Mouse (Mus musculus) midbrain, embryonic 15.5 days (tissue): ENCODE measurements at regions not wholly inside any gene's neighbourhood (a gene's known extent, or its start where the extent isn't known, plus 50 kb on each side); places are given as distances from the start of the nearest gene placed in this dataset.

ENCODE experiments used
- ATAC-seq: fragments of 200-750 bp; cut with Nextera tagmentation; replicated peaks from 2 replicates; pipeline ENCODE4 v1.8.0; 2017; ENCODE audit warnings: moderate TSS enrichment
- H3K27ac ChIP-seq: fragments of 300-500 bp; sonication (generic); 2 replicates; pipeline ENCODE4 v1.5.1; 2015; ENCODE audit warnings: mild to moderate bottlenecking, inconsistent platforms
- H3K27me3 ChIP-seq: fragments of 300-500 bp; sonication (generic); replicated peaks from 2 replicates; pipeline ENCODE4 v1.6.1; 2015; ENCODE audit warnings: inconsistent platforms
- H3K36me3 ChIP-seq: fragments of 300-500 bp; sonication (generic); replicated peaks from 2 replicates; pipeline ENCODE4 v1.6.1; 2015; ENCODE audit warnings: inconsistent platforms
- H3K4me1 ChIP-seq: fragments of 300-500 bp; sonication (generic); 2 replicates; pipeline ENCODE4 v1.6.1; 2015; ENCODE audit warnings: inconsistent platforms
- H3K4me2 ChIP-seq: fragments of 300-500 bp; sonication (generic); 2 replicates; pipeline ENCODE4 v1.6.1; 2015; ENCODE audit warnings: inconsistent platforms, mild to moderate bottlenecking, moderate library complexity
- H3K4me3 ChIP-seq: fragments of 300-500 bp; sonication (generic); 2 replicates; pipeline ENCODE4 v1.5.1; 2015; ENCODE audit warnings: mild to moderate bottlenecking, inconsistent platforms
- H3K9ac ChIP-seq: fragments of 300-500 bp; sonication (generic); 2 replicates; pipeline ENCODE4 v1.6.1; 2015; ENCODE audit warnings: mild to moderate bottlenecking, inconsistent platforms
- H3K9me3 ChIP-seq: fragments of 300-500 bp; sonication (generic); 2 replicates; pipeline ENCODE4 v1.6.1; 2016; ENCODE audit warnings: inconsistent platforms
- WGBS: fragments of 180-500 bp; shearing (Covaris S2); methylation state at CpG from one replicate; pipeline ENCODE4 v1.1.7; 2015; ENCODE audit warnings: mixed read lengths; 5-methylcytosine and 5-hydroxymethylcytosine counted together

DNA sequence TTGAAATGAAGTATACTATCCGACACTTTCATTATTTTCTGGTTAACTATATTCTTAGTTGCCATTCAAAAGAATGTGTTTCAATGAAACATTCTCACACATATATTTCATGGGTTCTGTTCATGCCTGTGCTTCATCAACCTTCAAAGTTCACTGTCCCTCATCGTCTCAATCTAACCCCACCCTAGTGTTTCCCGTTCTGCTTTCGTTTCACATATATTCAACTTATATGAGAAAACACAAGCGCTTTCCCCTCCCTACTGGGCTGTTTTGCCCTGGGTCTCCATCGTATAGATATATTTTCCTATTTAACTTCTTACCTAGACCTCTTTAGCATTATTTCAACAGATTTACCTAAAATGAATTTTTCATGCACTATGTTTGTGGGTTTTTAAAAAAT lies 458.3 kb upstream of the Mef2c start:
- Histone ChIP-seq H3K9me3 (no peaks in the 10 kb centered on the region), H3K4me2 (no peak overlapping the region), H3K4me1 (no peaks in the 10 kb centered on the region), H3K27me3 (no peaks in the 10 kb centered on the region), H3K4me3 (no peak overlapping the region), H3K36me3 (no peaks in the 10 kb centered on the region), H3K27ac (no peak overlapping the region), H3K9ac (no peak overlapping the region)
- 95% methylated on average over 6 of the region's 6 CpGs for WGBS
- no peak for ATAC-seq

DNA sequence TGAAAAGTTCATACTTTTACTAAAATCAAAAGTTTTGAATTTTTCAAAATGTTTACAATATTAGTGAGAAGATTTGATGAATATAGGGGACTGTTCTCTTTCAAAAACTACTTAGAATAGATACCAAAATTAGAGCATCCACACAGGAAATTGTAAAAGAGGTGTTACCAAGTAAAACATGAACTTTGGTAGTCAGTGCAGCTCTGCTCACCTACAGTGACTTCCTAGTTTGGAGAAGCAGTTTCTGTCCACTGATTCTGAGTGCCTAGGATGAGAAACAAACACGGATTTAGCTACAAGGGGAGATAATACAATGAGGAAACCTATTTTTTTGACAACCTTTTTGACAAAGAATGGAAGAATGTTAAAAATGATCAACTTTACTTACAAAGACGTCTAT lies 457.9 kb upstream of the Mef2c start:
- Histone ChIP-seq H3K4me2 (no peak overlapping the region), H3K4me1 (no peaks in the 10 kb centered on the region), H3K27me3 (no peaks in the 10 kb centered on the region), H3K4me3 (no peak overlapping the region), H3K9ac (no peak overlapping the region), H3K36me3 (no peaks in the 10 kb centered on the region), H3K27ac (no peak overlapping the region), H3K9me3 (no peaks in the 10 kb centered on the region)
- ATAC-seq, result no peak
- WGBS, result 84% methylated on average over 2 of the region's 2 CpGs

- 89% methylated on average over 4 of the region's 4 CpGs for WGBS
- Histone ChIP-seq H3K9ac (no peak overlapping the region), H3K9me3 (no peaks in the 10 kb centered on the region), H3K4me2 (no peak overlapping the region), H3K4me3 (no peak overlapping the region), H3K4me1 (no peaks in the 10 kb centered on the region), H3K27ac (no peak overlapping the region), H3K36me3 (no peaks in the 10 kb centered on the region), H3K27me3 (no peaks in the 10 kb centered on the region)
- no peak for ATAC-seq
These were observed 457.2 kb upstream of the Mef2c start for GRCm38 (mm10) chr13:83046571-83047123.

GRCm38 (mm10) chr13:83055865-83056264 lies 448.0 kb upstream of the Mef2c start:
- no peak overlapping the region for H3K4me2 ChIP-seq
- H3K36me3 ChIP-seq, result no peaks in the 10 kb centered on the region
- H3K9ac ChIP-seq, result no peak overlapping the region
- H3K27ac ChIP-seq, result no peak overlapping the region
- ATAC-seq, result no peak
- WGBS, result 69% methylated on average over 2 of the region's 2 CpGs
- no peaks in the 10 kb centered on the region for H3K4me1 ChIP-seq
- H3K9me3 ChIP-seq, result no peaks in the 10 kb centered on the region
- H3K4me3 ChIP-seq, result no peak overlapping the region
- no peaks in the 10 kb centered on the region for H3K27me3 ChIP-seq

GRCm38 (mm10) chr13:83056415-83056814 lies 447.4 kb upstream of the Mef2c start:
- Histone ChIP-seq H3K4me1 (no peaks in the 10 kb centered on the region), H3K27ac (no peak overlapping the region), H3K36me3 (no peaks in the 10 kb centered on the region), H3K9me3 (no peaks in the 10 kb centered on the region), H3K4me3 (no peak overlapping the region), H3K9ac (no peak overlapping the region), H3K27me3 (no peaks in the 10 kb centered on the region), H3K4me2 (no peak overlapping the region)
- WGBS, result 88% methylated on average over 2 of the region's 2 CpGs
- no peak for ATAC-seq

DNA sequence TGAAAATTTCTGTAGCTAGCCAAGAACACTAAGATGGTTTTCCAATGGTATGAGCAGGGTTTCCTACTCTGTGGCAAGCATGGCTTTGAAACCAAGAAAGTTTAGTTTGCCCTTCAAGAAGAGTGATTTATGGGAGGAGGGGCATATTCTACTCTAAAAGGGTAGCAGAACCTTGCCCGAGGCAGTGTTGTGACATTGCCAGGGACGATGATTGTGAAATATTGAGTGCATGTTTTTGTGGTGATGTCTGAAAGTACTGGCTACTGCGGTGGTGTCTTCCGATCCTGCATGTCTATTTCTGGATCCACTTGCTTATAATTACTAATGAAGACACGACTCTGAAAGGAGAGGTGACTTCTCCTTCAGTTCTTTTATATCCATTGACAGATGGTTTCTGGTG lies 439.1 kb upstream of the Mef2c start:
- Histone ChIP-seq H3K4me2 (no peak overlapping the region), H3K27ac (no peak overlapping the region), H3K27me3 (no peaks in the 10 kb centered on the region), H3K9me3 (no peaks in the 10 kb centered on the region), H3K9ac (no peak overlapping the region), H3K36me3 (no peaks in the 10 kb centered on the region), H3K4me1 (no peaks in the 10 kb centered on the region), H3K4me3 (no peak overlapping the region)
- WGBS, result 86% methylated on average over 5 of the region's 5 CpGs
- ATAC-seq, result no peak

DNA sequence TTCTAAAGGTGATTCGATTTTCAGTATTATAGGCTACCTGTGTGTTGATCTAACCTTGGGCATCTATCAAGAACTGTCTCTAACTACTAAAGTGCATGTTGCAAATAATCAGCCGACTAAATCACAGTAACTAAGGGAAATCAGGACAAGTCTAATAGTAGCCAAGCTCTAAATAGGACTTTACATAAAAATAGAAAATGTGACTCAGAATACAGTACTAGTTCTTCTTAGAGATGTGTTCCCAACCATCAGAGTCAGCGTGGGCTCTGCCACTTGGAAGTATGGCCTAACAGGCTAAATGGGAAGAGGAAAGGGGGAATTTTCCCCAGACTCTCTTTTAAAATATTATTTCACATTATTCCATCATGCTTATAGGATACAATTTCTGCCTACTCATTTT lies 438.6 kb upstream of the Mef2c start:
- no peaks in the 10 kb centered on the region for H3K27me3 ChIP-seq
- no peak overlapping the region for H3K9ac ChIP-seq
- no peaks in the 10 kb centered on the region for H3K9me3 ChIP-seq
- H3K4me1 ChIP-seq, result no peaks in the 10 kb centered on the region
- 91% methylated on average over 3 of the region's 3 CpGs for WGBS
- H3K27ac ChIP-seq, result no peak overlapping the region
- H3K4me3 ChIP-seq, result no peak overlapping the region
- no peak overlapping the region for H3K4me2 ChIP-seq
- no peak for ATAC-seq
- H3K36me3 ChIP-seq, result no peaks in the 10 kb centered on the region

GRCm38 (mm10) chr13:83066115-83066753 lies 437.6 kb upstream of the Mef2c start:
- no peaks in the 10 kb centered on the region for H3K27me3 ChIP-seq
- H3K4me2 ChIP-seq, result no peak overlapping the region
- no peaks in the 10 kb centered on the region for H3K9me3 ChIP-seq
- no peak overlapping the region for H3K27ac ChIP-seq
- no peak for ATAC-seq
- no peak overlapping the region for H3K4me3 ChIP-seq
- no peaks in the 10 kb centered on the region for H3K4me1 ChIP-seq
- no peak overlapping the region for H3K9ac ChIP-seq
- WGBS, result 76% methylated on average over 8 of the region's 8 CpGs
- no peaks in the 10 kb centered on the region for H3K36me3 ChIP-seq

DNA sequence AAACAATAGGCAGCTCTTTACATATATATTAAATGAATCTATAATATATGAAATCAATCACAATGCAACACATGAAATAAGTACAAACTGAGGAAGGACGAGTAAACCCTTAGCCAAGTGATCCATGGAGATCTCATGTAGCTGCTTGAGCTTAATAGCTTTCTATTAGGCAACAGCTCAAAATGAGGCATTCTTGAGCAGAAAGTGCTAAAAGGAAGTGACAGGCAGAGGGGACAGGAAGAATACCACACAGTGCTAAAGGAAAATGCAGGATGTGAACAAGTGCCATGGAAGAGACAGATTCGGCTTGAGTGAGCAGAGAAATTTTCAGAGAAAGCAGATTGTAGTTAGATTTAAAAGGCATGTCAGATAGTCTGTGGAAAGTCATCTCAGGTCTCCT lies 436.3 kb upstream of the Mef2c start:
- no peak overlapping the region for H3K4me3 ChIP-seq
- 62% methylated on average over 2 of the region's 2 CpGs for WGBS

DNA sequence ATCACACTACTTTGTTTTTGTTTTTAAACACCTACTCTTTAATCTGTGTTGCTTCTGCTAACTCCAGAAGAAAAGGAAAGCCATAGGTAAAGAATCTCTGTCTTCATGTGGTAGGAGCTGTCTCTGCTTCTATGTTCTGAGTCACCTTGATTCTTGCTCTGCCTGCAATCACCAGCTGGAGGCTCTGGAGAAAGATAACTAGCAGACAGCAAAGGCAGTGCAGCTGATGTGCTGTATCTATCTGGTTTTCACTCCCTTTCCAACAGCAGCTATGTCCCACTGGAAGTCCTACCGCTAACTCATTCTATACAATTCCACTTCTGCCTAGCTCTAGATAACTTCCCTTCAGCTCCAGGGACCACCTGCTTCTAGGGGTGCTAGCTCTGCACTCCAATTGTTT lies 435.2 kb upstream of the Mef2c start:
- no peaks in the 10 kb centered on the region for H3K9me3 ChIP-seq
- no peak for ATAC-seq
- no peak overlapping the region for H3K4me3 ChIP-seq
- no peaks in the 10 kb centered on the region for H3K4me1 ChIP-seq
- no peaks in the 10 kb centered on the region for H3K36me3 ChIP-seq
- WGBS, result 89% methylated on average over 1 of the region's 1 CpGs
- no peaks in the 10 kb centered on the region for H3K27me3 ChIP-seq
- no peak overlapping the region for H3K27ac ChIP-seq
- no peak overlapping the region for H3K9ac ChIP-seq
- no peak overlapping the region for H3K4me2 ChIP-seq

More for the DNA sequence above, 436.3 kb upstream of the Mef2c start:
- no peak overlapping the region for H3K9ac ChIP-seq
- no peak for ATAC-seq
- H3K4me1 ChIP-seq, result no peaks in the 10 kb centered on the region
- no peaks in the 10 kb centered on the region for H3K36me3 ChIP-seq
- no peak overlapping the region for H3K27ac ChIP-seq
- H3K4me2 ChIP-seq, result no peak overlapping the region
- H3K9me3 ChIP-seq, result no peaks in the 10 kb centered on the region
- H3K27me3 ChIP-seq, result no peaks in the 10 kb centered on the region

DNA sequence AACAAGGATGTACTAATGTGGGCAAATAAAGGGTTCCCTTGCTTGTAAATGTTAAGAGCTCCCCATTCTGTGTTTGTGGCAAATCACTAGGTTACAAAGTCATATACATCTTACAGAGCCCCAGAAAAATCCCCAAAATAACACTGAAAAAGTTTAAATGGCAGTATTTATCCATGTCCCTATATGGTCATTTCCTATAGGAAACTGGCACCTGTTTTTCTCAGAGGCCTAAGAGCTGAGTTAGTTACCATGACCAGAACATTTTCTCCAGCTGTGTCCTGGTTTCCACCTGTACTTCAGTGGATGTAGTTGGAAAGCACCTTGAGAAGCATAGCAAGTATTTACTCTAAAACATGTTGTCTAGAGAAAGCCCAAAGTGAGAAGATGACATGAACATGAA lies 434.5 kb upstream of the Mef2c start:
- no peak overlapping the region for H3K4me2 ChIP-seq
- H3K9ac ChIP-seq, result no peak overlapping the region
- H3K9me3 ChIP-seq, result no peaks in the 10 kb centered on the region
- no peaks in the 10 kb centered on the region for H3K27me3 ChIP-seq
- no peaks in the 10 kb centered on the region for H3K36me3 ChIP-seq
- no peaks in the 10 kb centered on the region for H3K4me1 ChIP-seq
- H3K27ac ChIP-seq, result no peak overlapping the region
- no peak overlapping the region for H3K4me3 ChIP-seq
- ATAC-seq, result no peak

- no peak overlapping the region for H3K27ac ChIP-seq
- no peaks in the 10 kb centered on the region for H3K9me3 ChIP-seq
- ATAC-seq, result no peak
- H3K9ac ChIP-seq, result no peak overlapping the region
- H3K27me3 ChIP-seq, result no peaks in the 10 kb centered on the region
- H3K4me1 ChIP-seq, result no peaks in the 10 kb centered on the region
- WGBS, result 68% methylated on average over 3 of the region's 3 CpGs
- no peak overlapping the region for H3K4me3 ChIP-seq
- no peaks in the 10 kb centered on the region for H3K36me3 ChIP-seq
- H3K4me2 ChIP-seq, result no peak overlapping the region
These were observed 431.8 kb upstream of the Mef2c start for GRCm38 (mm10) chr13:83072073-83072472.

DNA sequence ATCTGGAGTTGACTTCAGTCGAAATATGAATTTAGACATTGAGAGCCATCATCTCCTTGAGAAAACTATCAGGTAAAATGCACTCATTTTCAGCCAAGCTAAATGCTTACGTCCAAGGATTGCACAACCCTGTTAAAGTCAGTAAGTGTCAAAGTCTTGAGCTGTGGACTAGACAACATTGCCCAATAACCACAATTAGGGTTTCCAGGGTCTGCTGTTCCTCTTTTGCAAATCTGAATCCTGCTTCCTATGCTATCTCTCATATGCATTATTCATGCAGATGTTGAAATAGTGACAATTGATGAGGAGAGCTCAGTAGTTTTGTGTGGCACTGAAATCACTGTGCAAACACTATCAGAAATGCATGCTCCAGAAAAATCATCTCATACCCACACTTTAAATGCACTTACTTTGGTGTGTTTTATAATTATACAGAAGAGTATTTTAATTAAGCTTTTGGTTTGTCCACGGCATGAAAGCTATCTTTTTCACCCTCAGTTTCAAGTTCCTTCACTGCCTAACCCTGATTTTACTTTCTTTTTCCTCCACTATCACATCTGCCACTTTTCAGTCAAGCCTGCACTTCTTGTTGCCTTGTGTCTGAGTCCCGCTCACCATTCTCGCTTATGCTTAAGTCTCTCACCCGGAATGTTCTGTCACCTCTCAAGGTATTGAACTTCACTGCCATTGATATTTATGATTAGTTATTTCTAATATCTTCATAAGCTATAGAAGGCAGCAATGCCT lies 429.4 kb upstream of the Mef2c start:
- Histone ChIP-seq H3K27me3 (no peaks in the 10 kb centered on the region), H3K36me3 (no peaks in the 10 kb centered on the region), H3K9ac (no peak overlapping the region), H3K4me2 (no peak overlapping the region), H3K9me3 (no peaks in the 10 kb centered on the region), H3K4me1 (no peaks in the 10 kb centered on the region), H3K4me3 (no peak overlapping the region), H3K27ac (no peak overlapping the region)
- ATAC-seq, result no peak; the same call in 1 of the 2 replicates
- 82% methylated on average over 6 of the region's 6 CpGs for WGBS
